Mouse (Mus musculus): ENCODE results near the gene Chrna7.

The Chrna7 gene

DNA sequence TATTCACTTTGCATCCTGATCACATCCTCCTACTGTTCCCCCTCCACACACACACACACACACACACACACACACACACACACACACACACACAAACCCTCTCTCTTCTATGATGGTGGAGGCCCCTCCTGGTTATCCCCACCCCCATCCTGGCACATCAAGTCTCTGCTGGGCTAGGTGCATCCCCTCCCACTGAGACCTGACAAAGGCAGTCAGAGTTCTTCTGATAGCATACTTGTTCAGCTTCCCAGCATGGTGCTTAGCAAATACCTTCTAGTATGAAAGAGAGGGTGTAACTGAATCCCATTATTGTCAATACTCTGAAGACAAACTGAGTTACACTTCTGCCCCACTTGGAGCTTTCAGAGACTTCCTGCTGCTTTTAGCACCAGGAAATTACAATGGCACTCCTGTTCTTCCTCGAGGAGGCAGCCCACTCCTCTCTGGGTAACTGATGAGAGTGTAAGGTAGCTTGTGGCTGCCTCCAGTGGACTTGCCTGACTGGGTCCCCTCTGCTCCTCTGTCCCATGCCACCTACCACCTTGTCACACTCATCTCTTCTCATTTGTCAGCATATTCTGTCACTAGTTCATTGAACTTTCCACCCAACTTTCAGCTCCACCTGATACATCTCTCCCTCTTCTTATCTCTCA, 127.9 kb downstream of the Chrna7 start:
- no peak for DNase-seq (ENCODE audit: low read depth, low spot score)

DNA sequence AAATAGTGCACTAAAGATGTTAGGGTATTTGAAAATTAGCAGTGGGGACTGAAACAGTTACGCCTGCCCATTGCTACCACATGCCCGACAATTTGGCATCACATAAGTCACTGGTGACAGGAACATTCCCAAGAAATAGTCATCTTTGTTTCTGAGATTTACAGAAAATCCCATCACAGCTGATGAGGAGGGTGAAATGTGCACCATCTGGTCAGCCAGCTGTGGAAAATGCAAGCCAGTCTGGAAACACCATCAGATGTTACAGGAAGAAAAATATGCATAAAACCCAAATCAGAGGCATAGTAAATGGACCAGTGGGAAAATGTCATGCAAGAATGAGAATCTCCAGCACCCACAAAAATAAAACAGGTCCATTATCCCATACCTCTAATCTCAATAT, 151.4 kb downstream of the Chrna7 start:
- DNase-seq (ENCODE audit: low read depth, low spot score) = no peak

Measured in retina, adult 2 months (tissue).